In genomic region chr10:56449030-56449429, GRCm38 (mm10) we compare ENCODE assay signal across 19 mouse cellular contexts.
DNase-seq lines count a peak whose midpoint lies in the region; ATAC-seq and TF ChIP-seq lines count a peak whose summit lies in the region.
"Had no signal": no experiment of that assay in that cellular context is flagged by ENCODE, and none has a peak within 500 bp of the region (broad histone marks: within the 10 kb centered on the region; RNA-seq: fewer than 3 reads in every experiment).

No protein-coding gene starts in this region.

- no peaks in the 10 kb centered on the region for H3K4me1 ChIP-seq in lung, embryonic 14.5 days (ENCODE audit: insufficient read depth)
- H3K4me1 ChIP-seq in midbrain, embryonic 11.5 days (ENCODE audit: control insufficient read depth, insufficient read depth, low read length) = no peaks in the 10 kb centered on the region
- H3K4me1 ChIP-seq in midbrain, embryonic 16.5 days (ENCODE audit: control insufficient read depth, insufficient read depth, low read length) = no peaks in the 10 kb centered on the region

- H3K36me3 ChIP-seq in lung, embryonic 14.5 days (ENCODE audit: insufficient read depth) = no peaks in the 10 kb centered on the region
- H3K36me3 ChIP-seq in midbrain, embryonic 11.5 days (ENCODE audit: control insufficient read depth, insufficient read depth, low read length) = no peaks in the 10 kb centered on the region
- H3K36me3 ChIP-seq in midbrain, embryonic 16.5 days (ENCODE audit: control insufficient read depth, insufficient read depth, low read length) = no peaks in the 10 kb centered on the region
- H3K36me3 ChIP-seq: G1E had no signal

- peak; percentile 63; the same call in 1 of the 2 replicates for ATAC-seq in lung, embryonic 14.5 days (ENCODE audit: insufficient read depth)
- no peak for ATAC-seq in midbrain, embryonic 11.5 days (ENCODE audit: low FRiP score)
- ATAC-seq in midbrain, embryonic 16.5 days = no peak
- ATAC-seq: activated CD4-positive, CD25-positive, alpha-beta regulatory T cell, adult 4 months; CD4-positive, CD25-positive, alpha-beta regulatory T cell, adult 4 months; Patski had no signal

- no peak overlapping the region for H3K9ac ChIP-seq in lung, embryonic 14.5 days
- H3K9ac ChIP-seq in midbrain, embryonic 11.5 days (ENCODE audit: low read length) = no peak overlapping the region
- H3K9ac ChIP-seq in midbrain, embryonic 16.5 days (ENCODE audit: low read depth, low read length) = no peak overlapping the region

- H3K9me3 ChIP-seq in lung, embryonic 14.5 days (ENCODE audit: low read depth, low read length) = no peaks in the 10 kb centered on the region
- H3K9me3 ChIP-seq in midbrain, embryonic 11.5 days (ENCODE audit: control insufficient read depth, low read length) = no peaks in the 10 kb centered on the region
- no peaks in the 10 kb centered on the region for H3K9me3 ChIP-seq in midbrain, embryonic 16.5 days (replicated peaks; ENCODE audit: control insufficient read depth, low read length, poor library complexity, severe bottlenecking)

- H3K4me2 ChIP-seq in lung, embryonic 14.5 days = no peak overlapping the region
- no peak overlapping the region for H3K4me2 ChIP-seq in midbrain, embryonic 11.5 days
- H3K4me2 ChIP-seq in midbrain, embryonic 16.5 days (ENCODE audit: low read length) = no peak overlapping the region

- H3K27ac ChIP-seq in lung, embryonic 14.5 days (ENCODE audit: low read depth) = no peak overlapping the region
- no peak overlapping the region for H3K27ac ChIP-seq in midbrain, embryonic 11.5 days (ENCODE audit: low read depth, low read length)
- no peak overlapping the region for H3K27ac ChIP-seq in midbrain, embryonic 16.5 days (ENCODE audit: low read length)

- H3K27me3 ChIP-seq in lung, embryonic 14.5 days (ENCODE audit: insufficient read depth, low read length) = no peaks in the 10 kb centered on the region
- no peaks in the 10 kb centered on the region for H3K27me3 ChIP-seq in midbrain, embryonic 11.5 days (ENCODE audit: control insufficient read depth, insufficient read depth, low read length)
- H3K27me3 ChIP-seq in midbrain, embryonic 16.5 days (ENCODE audit: control insufficient read depth, insufficient read depth, low read depth, low read length) = no peaks in the 10 kb centered on the region
- H3K27me3 ChIP-seq: CH12.LX, Patski had no signal

- peak; percentile 50 for DNase-seq in lung, embryonic 14.5 days
- DNase-seq in lung, postnatal 25 days (ENCODE audit: low spot score) = no peak
- DNase-seq in midbrain, embryonic 11.5 days (ENCODE audit: low spot score, missing footprints) = peak; percentile 26
- DNase-seq: adrenal gland, adult 2 months; adrenal gland, adult 8-10 months; adrenal gland, postnatal 10 days; adrenal gland, postnatal 14 days; adrenal gland, postnatal 25 days; adrenal gland, postnatal 36 days; B cell, adult 2 months; cerebellum, adult 11 months; cerebellum, adult 11-12 months; cerebellum, adult 18-20 months had no signal

- no peak for TF ChIP-seq CTCF in lung, embryonic 14.5 days (IDR thresholded peaks at IDR 0.05; ENCODE audit: low read depth)

- 51% methylated on average over 4 of the region's 4 CpGs for WGBS in lung, embryonic 14.5 days
- 89% methylated on average over 4 of the region's 4 CpGs for WGBS in midbrain, embryonic 11.5 days
- 90% methylated on average over 4 of the region's 4 CpGs for WGBS in midbrain, embryonic 16.5 days

- no peak overlapping the region for H3K4me3 ChIP-seq in lung, embryonic 14.5 days (ENCODE audit: low read depth, low read length)
- H3K4me3 ChIP-seq in midbrain, embryonic 11.5 days (ENCODE audit: low read depth, low read length) = no peak overlapping the region
- no peak overlapping the region for H3K4me3 ChIP-seq in midbrain, embryonic 16.5 days (ENCODE audit: low read depth, low read length)
